Mouse (Mus musculus) fat pad, adult 2 months (tissue): ENCODE results near the gene Gm20431.
"Not testable (repeated sequence)": the region's sequence is repeated elsewhere in the genome, so short reads cannot be mapped to it uniquely, and the experiment has no call there.

Source experiments
- DNase-seq: peaks from one replicate; pipeline ENCODE4 v3.0.0-alpha.2; 2011; ENCODE audit warnings: low read depth, low spot score; ENCODE audit errors: extremely low read depth

Gm20431 gene

GRCm38 (mm10) chr2:167631591-167632448 lies 29.5 kb downstream of the Gm20431 start, which contains the start of gene Ube2v1:
Ube2v1 (minus strand) TSS chr2:167632095.
- no peak for DNase-seq

GRCm38 (mm10) chr2:167631181-167631590 lies 30.1 kb downstream of the Gm20431 start:
- no peak for DNase-seq

DNA sequence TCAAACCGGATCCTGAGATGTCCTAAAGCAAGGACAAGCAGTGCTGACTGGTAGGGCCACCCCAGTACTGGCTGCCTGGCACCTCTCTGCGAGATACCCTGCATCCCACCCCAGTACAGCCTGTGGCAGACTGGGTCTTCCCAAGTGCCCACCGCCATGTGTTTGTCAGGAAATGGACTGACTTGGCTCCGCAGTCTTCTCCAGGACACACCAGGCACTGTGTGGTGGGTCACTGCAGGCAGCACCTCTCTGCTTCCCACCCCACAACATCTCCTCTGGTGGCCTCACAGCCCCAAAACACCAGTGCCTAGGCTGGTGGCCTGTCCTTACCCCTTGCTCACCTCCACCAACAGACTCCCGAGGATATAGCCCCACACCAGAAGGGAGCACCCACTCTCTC lies 30.9 kb downstream of the Gm20431 start:
- DNase-seq: no peak

GRCm38 (mm10) chr2:167629665-167630209 lies 31.6 kb downstream of the Gm20431 start:
- no peak for DNase-seq

GRCm38 (mm10) chr2:167628872-167629271 lies 32.4 kb downstream of the Gm20431 start:
- DNase-seq: no peak

GRCm38 (mm10) chr2:167627019-167627418 lies 34.3 kb downstream of the Gm20431 start:
- no peak for DNase-seq

DNA sequence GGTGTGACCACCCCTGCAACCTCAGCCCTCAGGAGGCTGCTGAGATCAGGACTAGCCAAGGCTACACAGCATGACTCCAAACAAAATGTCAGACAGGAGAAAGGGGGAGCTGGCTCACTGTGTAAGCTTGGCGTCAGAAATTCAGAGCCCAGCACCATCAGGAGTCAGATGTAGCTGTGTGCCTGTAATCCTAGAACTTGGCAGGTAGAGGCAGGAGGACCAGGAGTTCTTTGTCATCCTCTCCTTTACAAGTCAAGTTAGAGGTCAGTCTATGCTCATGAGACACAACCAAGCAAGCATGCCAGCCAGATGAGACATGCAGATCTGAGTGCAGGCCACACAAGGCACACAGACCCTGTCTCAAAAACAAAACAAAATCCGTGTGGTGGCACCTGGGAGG lies 35.6 kb downstream of the Gm20431 start:
- DNase-seq: no peak

DNA sequence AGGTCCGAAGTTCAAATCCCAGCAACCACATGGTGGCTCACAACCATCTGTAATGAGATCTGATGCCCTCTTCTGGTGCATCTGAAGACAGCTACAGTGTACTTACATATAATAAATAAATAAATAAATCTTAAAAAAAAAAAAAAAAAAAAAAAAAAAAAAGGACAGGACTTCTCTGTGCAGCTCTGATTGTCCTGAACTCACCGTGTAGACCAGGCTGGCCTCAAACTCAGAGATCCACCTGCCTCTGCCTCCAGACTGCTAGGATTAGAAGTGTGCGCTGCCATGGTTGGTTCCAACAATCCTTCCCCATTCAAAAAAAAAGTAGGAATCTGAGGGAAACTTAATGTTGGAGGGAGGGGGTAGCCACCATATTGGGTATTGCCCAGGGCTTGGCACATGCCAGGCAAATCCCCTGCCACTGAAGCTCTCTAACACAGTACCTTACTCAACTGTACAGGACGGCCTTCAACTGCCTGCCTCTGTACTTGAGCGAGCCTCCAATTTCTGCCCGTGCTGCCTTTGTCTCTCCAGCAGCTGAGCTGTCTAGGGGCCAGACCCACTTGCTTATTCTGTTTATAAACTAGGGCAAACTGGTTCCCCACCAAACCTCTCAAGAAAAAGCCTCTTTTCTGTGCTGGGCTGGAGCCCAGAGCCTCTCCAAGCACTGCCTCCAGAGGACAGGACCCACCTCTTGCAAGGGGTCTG lies 36.8 kb downstream of the Gm20431 start:
- no peak for DNase-seq

DNA sequence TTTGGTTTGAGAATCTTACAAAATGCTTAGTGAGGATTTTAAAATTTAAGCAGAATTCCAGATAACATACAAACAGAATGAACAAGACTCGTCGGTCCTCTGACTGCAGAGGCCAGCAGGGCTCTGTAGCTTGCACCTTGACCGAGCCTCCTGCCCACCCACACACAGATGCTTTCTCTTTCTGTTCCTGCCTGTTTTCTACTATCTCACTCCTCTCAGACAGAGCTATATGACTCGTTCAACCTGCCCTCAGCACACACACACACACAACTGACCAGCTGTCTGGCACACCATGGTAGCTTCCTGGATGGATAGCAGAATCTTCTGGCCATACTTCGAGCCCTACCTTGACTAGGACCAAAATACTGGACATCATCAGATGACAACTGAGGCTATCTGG lies 38.3 kb downstream of the Gm20431 start:
- no peak for DNase-seq

GRCm38 (mm10) chr2:167622352-167622751 lies 38.9 kb downstream of the Gm20431 start:
- DNase-seq: no peak

- no peak for DNase-seq
Observed at GRCm38 (mm10) chr2:167621255-167622087, 39.8 kb downstream of the Gm20431 start.

DNA sequence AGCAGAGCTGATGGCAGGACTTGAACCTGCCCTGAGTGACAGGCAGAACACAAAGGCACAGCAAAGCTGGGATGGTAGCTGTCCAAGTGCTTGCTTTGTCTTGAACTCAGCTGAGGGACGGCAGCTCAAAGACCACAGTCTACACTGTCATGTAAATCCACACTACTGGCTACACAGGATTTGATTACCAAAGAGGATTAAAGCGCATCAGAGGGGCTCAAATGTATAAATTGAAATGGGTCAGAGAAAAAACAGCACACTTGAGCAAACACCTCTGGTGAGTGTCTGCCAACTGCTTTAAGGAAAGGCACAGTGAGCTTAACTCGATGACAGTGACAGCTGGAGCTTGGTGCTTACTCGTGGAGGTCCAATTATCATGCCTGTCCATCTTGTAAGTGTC lies 43.8 kb downstream of the Gm20431 start:
- no peak for DNase-seq

DNA sequence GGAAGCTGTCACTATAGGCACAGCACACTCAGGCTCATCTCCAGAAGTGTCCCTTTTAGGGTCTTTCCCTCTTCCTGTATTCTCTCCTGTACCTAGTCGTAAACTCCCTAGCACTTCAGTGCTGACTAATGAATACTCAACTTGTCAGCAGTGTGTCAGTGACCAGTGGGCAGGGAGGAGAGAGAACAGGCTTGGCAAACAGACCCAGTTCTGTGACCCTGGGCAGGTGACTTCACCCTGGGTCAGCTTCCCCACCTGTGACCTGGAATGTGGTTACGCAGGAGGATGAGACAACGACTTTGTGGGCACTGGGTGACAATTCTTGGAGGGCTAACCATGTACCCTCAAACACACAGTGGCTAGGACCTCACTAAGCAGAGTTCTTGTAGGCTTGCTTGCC lies 44.3 kb downstream of the Gm20431 start:
- no peak for DNase-seq

DNA sequence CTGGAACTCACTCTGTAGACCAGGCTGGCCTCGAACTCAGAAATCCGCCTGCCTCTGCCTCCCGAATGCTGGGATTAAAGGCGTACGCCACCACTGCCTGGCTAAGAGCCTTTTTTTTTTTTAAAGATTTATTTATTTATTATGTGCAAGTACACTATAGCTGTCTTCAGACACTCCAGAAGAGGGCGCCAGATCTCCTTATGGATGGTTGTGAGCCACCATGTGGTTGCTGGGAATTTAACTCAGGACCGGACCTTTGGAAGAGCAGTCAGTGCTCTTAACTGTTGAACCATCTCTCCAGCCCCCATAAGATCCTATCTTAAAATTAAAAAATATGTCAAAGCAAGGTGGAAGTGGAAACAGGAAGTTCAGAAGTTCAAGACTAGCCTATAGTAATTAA lies 48.0 kb downstream of the Gm20431 start:
- not testable (repeated sequence) for DNase-seq

DNA sequence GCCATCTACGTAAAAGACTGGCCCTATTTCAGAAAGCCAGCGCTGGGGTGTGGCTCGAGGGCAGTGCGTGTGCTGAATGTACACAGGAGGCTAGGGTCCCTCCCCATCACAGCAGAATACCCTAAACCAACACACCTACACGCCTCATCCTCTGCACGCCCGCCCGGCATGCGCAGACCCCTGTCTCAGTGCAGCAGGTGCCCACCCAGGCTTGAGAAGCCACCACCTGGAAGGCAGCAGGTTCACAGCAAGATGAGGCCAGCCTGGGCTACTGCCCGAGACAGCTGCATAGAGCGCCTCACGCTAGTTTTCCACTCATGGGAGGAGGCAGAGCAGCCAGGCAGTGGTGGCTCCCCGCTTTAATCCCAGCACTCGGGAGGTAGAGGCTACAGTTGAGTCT lies 49.2 kb downstream of the Gm20431 start:
- DNase-seq: no peak

- DNase-seq: no peak
Observed at GRCm38 (mm10) chr2:167611287-167611686, 50.0 kb downstream of the Gm20431 start.

DNA sequence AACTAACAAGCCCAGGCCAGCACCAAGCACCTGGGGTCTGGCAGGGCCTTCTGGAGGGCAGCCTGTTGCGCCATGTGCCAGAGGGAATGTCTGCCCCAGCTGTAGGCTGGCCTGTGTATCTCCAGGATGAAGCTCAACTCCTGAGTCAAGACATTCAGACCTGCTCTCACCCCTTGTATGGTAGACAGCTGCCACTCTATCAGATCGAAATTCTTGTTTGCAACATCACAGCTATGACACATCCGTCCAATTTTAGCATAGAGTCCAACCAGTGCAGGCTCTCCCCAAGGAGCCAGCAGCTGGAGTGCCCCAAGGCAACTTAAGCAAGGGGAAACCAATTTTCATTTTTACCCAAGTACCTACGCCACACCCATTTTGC lies 54.6 kb downstream of the Gm20431 start:
- DNase-seq: no peak

- DNase-seq: no peak
Observed at GRCm38 (mm10) chr2:167605817-167606744, 55.2 kb downstream of the Gm20431 start.

GRCm38 (mm10) chr2:167605178-167605794 lies 56.0 kb downstream of the Gm20431 start:
- no peak for DNase-seq

DNA sequence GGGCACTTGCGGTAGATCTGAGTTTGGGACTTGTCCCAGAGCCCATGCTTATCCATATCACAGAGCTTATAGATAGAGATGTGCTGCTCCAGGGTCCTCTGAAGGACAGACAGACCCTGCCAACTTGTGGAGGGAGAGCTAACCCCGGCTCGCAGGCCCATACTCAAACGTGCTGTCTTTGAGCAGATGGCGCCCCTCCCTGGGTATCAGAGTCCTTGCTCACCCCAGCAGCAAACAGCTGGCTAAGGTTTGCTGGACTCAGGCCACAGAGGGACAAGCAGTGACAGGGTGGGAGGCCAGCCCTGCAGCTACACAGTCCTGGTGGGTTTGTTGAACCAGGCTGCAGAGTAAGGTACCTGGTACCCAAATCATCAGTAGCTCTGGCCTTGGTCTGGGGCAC lies 58.3 kb downstream of the Gm20431 start:
- no peak for DNase-seq
